Mouse (Mus musculus) thymus, postnatal 10 days (tissue): Measurements from ENCODE around the gene Fzd7.

Experiments
- DNase-seq, 2 experiments: peaks; one replicate each; pipeline ENCODE4 v3.0.0; 2021; ENCODE audit warnings: low spot score in 2 of 2

Gene Fzd7

GRCm38 (mm10) chr1:59502355-59502754 is 20.1 kb downstream of the Fzd7 start:
- DNase-seq: no peak

DNA sequence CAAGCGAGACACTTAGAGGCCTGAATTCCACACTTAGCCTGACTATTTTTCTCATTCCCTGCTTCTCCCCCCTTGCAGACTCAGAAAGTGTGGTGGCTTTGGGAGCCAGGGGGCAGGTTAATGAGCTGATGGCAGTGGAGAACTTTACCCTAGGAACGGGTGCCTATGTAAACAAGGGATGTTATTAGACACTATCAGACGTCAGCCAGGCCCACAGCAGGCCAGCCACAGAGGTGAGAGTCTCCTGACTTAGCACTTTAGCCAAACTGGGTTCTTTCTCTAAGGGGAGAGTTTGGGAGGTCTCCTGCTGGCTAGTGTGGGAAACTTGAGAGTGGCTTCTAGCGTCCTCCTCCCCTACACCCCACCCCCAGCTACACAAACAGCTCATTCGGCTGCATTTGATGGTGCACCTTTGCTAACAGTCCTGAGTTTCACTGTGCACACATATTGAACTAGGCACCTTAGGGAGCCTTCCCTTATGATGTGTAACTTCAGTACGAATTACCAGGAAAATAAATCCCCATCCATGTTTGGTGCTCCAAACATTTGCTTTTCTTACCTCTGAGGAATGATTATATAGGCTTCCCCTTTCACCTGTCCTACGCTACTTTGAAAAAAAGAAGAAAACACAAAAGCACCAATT is 21.6 kb downstream of the Fzd7 start:
- DNase-seq: no peak

DNA sequence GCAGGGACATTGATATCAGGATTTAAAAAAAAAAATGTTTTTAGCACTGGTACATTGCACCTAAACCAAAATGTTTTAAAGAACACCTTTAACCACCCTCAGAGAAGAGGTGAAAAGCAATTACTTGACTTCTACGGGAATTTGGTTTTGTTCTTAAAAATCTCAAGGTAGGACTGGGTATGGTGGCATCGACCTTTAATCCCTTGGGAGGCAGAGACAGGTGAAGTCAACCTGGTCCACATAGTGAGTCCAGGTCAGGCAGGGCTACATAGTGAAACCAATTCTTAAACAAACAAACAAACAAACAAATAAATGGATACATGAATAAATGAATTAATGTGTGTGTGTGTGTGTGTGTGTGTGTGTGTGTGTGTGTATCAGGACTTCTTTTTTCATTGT is 22.1 kb downstream of the Fzd7 start:
- no peak for DNase-seq

- no peak for DNase-seq
These were observed 26.4 kb downstream of the Fzd7 start for GRCm38 (mm10) chr1:59508463-59509139.

DNA sequence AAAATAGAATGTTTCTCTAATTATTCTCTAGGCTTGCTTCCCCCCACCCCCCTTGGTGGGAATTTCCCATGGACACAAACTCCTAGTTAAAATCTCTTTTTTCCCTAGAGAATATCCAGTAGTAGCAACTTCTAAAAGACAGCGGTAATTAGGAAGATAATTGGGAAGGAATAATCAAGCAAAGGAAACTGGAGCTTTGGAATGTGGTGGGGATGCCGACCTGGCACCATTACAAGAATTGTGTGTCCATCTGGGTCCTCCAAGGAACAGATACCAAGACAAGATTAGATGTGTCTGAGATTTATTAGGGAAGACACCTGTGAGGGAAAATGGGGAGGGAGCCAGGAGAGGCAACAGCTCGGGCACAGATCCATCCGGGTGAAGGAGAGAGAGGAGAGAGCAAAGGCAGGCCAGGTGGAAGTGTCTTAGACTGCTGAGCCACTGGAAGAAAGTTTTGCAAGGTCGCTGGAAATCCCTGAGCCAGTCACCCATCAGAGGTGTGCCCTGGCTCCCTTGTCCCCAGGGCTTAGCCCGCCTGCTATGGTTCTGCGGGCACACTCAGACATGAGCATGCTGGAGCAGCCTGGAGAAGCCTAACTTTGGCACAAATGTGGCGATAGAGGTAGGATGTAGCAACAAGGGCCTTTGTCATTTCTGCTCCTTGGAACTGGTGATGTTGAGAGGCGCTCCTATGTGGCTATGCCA is 29.5 kb downstream of the Fzd7 start:
- no peak for DNase-seq

DNA sequence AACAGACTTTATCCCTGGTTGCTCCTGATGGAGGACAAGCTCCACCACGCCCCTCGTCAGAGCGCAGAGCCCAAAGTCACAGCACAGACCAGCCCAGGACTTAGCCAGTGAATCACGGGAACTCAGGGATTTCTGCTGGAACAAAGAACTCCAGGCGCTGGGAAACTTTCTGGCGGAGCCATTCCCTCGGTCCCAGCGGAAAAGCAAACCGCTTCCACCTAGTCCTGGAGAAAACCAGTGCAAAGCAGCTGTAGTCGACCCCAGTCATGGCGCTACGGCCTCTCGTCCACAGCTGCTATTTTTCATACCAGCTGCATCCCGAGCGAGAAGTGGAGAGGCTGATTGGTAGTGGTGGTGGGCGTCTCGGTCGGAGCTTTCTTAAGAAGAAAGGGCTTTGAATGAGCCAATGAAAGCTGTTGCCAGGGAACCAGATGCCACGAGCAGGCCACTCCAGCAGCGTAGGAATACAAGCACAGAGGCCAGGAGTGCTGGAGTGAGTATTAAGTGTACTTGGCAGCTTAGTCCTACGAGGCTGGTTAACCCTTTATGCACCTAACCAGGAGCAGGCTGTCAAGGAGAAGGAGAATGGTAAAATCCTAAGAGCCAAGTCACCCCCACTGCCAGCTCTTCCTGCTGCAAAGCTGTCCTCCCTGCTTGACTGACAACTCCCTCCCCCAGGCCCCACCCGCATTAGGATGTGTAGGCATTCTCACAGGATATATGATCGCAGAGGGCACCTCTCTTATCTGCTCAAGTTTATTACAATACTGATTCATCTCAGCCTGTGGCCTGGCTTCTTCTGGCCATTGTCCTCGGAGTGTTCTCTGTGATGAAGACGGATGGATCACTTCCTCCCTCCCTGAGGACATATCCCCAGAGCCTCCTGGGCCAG is 34.0 kb downstream of the Fzd7 start, which contains the start of gene Gm973:
TSS of gene Gm973 (plus strand) at position 239 of the 892 bp plus-strand sequence.
- no peak for DNase-seq

DNA sequence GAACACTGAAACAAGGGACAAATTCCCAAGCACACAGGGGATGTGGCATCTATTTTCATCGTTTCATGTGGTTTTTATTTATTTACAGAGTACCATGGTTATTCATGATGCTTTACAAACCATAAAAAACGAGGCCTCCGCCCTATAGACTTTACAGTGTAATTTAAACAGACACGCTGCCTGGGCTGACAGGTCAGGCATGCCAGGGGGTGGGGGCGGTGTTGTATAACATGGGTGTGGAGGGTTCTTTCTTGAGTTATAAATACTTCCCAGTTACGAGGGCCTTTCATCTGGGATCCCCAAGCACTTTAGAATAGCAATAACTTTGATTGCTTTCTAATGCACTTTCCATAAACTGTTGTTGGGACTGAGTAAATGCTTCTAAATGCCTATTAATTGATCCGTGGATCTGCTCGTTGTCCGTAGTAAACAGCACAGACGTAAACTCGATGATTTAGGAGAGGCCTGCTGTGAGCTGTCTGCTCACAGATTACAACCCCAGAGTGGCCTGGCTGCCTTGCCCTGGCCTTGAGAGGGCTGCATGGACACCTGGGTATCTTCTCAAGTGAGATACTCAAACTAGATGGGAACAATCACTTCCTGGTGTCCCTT is 38.1 kb downstream of the Fzd7 start:
- DNase-seq: no peak

GRCm38 (mm10) chr1:59522456-59522855 is 40.2 kb downstream of the Fzd7 start:
- DNase-seq: no peak

DNA sequence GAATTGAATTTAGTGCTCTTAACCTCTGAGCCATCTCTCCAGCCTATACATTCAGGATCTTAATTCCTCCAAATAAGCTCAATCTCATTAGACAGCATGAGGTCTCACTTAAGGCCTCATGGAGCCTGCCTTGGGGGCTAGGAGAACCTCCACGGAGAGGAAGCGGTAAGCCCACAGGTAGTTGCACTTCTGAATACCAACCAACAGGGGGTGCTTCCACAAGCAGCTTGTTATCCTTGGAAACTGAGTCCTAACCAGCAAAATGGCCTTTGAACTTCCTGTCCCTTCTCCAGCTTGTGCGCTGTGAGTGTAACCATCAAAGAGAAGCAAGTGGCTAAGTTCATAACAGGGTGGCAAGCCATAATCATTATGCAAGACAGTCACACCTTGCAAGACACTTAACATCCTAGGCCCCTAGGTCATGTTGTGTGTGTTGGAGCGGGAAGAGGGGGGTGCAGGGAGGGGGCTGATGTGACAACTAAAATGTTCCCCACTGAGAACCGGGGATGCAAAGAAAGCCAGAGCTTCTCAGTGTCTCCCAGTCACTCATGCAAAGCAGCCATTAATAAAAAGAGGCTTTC is 41.2 kb downstream of the Fzd7 start:
- peak in 1 of 2 experiments; percentile 11 for DNase-seq

- DNase-seq: no peak
These were observed 41.8 kb downstream of the Fzd7 start for GRCm38 (mm10) chr1:59524071-59524470.

DNA sequence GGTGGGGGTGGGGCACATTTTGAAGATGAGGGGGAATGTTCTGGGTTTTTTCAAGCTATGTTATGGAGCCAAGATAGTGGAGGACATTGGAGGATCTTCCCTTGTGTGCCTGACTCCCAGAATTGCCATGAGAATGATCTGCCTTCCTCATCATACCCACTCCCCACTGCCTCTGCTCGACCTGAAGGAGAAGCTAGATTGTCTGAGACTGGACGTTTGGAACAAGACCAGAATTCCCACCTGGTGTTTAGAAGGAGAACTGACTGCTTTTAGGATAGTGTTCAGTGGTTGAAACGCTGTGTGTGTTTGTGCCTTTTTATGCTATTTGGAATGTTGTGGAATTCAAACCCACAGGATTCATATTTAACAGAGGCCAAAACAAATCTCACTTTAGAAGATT is 42.5 kb downstream of the Fzd7 start:
- no peak for DNase-seq

DNA sequence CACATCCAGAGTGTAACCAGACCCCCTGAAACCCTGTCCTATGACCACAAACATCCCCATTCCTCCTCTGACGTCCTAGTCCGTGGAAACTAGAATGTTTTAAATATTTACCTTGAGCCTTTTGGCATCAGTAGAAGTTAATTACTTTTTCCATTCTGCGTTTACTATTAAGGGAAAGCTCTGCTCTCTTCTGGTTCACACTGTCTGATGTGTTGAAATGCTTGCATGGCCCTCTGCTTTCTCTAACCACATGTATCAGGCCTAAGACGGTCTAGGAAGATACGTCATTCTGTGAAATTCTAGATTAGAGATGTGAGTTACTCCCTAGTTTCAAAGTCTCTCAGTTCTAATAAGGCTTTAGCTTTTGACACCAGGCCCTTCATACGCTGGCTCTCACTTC is 45.0 kb downstream of the Fzd7 start:
- no peak for DNase-seq

GRCm38 (mm10) chr1:59534976-59535810 is 53.0 kb downstream of the Fzd7 start:
- no peak for DNase-seq
